Mouse (Mus musculus): Measurements from ENCODE around the gene Arid1b. TPM values are rescaled to one million over a fixed set of nuclear protein-coding genes. Genes with fewer than 3 reads are reported as not detected.
A peak's percentile ranks its signal among the peaks of the same experiment; 100 is the strongest.

Gene Arid1b
- polyA plus RNA-seq, 1 experiment from 2014 or later, result 7.2 TPM

GRCm38 (mm10) chr17:5150660-5151063 is 156.5 kb downstream of the Arid1b start:
- no peaks in the 10 kb centered on the region for H3K36me3 ChIP-seq (ENCODE audit: insufficient read depth, low read length)
- peak; percentile 61 for ATAC-seq
- peak; percentile 35 for DNase-seq (ENCODE audit: low spot score)
- H3K9ac ChIP-seq (replicated peaks; ENCODE audit: low read depth), result no peak overlapping the region
- 53% methylated on average over 7 of the region's 7 CpGs for WGBS
- H3K4me2 ChIP-seq (replicated peaks; ENCODE audit: low read depth, low read length), result no peak overlapping the region
- no peaks in the 10 kb centered on the region for H3K27me3 ChIP-seq (replicated peaks; ENCODE audit: insufficient read depth, low read length)
- H3K27ac ChIP-seq (ENCODE audit: low read length), result no peak overlapping the region
- H3K9me3 ChIP-seq (ENCODE audit: low read length), result no peaks in the 10 kb centered on the region
- H3K4me1 ChIP-seq (ENCODE audit: insufficient read depth, low read depth, low read length), result no peaks in the 10 kb centered on the region; the same call in 1 of the 2 replicates
- H3K4me3 ChIP-seq (ENCODE audit: low read depth, low read length), result no peak overlapping the region
- TF ChIP-seq CTCF (IDR thresholded peaks at IDR 0.05) (no peak), EP300 (IDR thresholded peaks at IDR 0.05) (no peak)

DNA sequence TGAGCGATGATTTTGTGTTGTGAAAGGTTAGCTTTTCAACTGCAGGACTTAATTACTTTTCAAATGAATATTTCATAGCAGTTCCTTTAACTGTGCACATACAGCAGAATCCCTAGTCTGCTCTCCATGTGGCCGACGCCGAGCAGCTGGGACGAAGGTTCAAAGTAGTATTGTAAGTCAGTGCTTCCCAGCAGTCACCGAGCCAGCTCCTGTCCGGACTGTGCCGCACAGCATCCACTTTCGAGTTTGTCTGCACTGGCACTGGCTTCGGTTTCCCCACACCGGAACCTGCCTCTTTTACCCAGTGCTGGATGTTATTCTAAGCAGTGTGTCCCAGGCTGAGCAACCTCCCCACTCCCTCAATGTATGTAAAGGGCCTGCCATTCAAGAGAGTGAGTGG is 157.7 kb downstream of the Arid1b start:
- no peak for TF ChIP-seq EP300 (IDR thresholded peaks at IDR 0.05)
- no peak for TF ChIP-seq CTCF (IDR thresholded peaks at IDR 0.05)
- Histone ChIP-seq H3K27ac (ENCODE audit: low read length) (no peak overlapping the region), H3K27me3 (replicated peaks; ENCODE audit: insufficient read depth, low read length) (no peaks in the 10 kb centered on the region), H3K9ac (replicated peaks; ENCODE audit: low read depth) (no peak overlapping the region), H3K9me3 (ENCODE audit: low read length) (no peaks in the 10 kb centered on the region), H3K4me2 (replicated peaks; ENCODE audit: low read depth, low read length) (no peak overlapping the region), H3K36me3 (ENCODE audit: insufficient read depth, low read length) (no peaks in the 10 kb centered on the region), H3K4me3 (ENCODE audit: low read depth, low read length) (no peak overlapping the region), H3K4me1 (ENCODE audit: insufficient read depth, low read depth, low read length) (no peaks in the 10 kb centered on the region; the same call in 1 of the 2 replicates)
- no peak for DNase-seq (ENCODE audit: low spot score)
- 63% methylated on average over 11 of the region's 11 CpGs for WGBS
- ATAC-seq, result no peak

- Histone ChIP-seq H3K36me3 (ENCODE audit: insufficient read depth, low read length) (no peaks in the 10 kb centered on the region), H3K27me3 (replicated peaks; ENCODE audit: insufficient read depth, low read length) (no peaks in the 10 kb centered on the region), H3K9ac (replicated peaks; ENCODE audit: low read depth) (no peak overlapping the region), H3K4me3 (ENCODE audit: low read depth, low read length) (no peak overlapping the region), H3K9me3 (ENCODE audit: low read length) (no peaks in the 10 kb centered on the region), H3K27ac (ENCODE audit: low read length) (no peak overlapping the region), H3K4me2 (replicated peaks; ENCODE audit: low read depth, low read length) (no peak overlapping the region), H3K4me1 (ENCODE audit: insufficient read depth, low read depth, low read length) (no peaks in the 10 kb centered on the region; the same call in 1 of the 2 replicates)
- ATAC-seq (no peak), DNase-seq (ENCODE audit: low spot score) (no peak)
- TF ChIP-seq EP300 (IDR thresholded peaks at IDR 0.05), result no peak
- no peak for TF ChIP-seq CTCF (IDR thresholded peaks at IDR 0.05)
- 60% methylated on average over 2 of the region's 2 CpGs for WGBS
Observed at GRCm38 (mm10) chr17:5153461-5153860, 159.3 kb downstream of the Arid1b start.

DNA sequence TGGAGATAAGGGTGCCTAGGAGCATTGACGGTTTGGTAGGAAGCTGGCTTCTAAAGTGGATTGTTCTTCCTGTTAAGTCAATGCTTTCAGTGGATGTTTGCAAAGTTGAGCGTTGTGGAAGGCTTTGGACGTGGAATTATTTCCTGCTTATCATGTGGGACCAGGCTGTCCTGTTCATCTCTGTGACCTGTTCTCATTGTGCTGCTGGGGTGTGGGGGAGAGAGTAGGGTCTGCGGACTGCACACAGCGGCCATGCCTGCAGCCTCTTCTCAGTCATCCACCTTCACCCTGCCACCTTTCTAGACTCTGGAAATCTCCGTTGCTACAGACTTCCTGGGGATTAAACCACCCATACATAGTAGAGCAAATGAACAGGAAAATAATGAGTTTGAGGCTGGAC is 160.2 kb downstream of the Arid1b start:
- Histone ChIP-seq H3K4me2 (replicated peaks; ENCODE audit: low read depth, low read length) (no peak overlapping the region), H3K4me3 (ENCODE audit: low read depth, low read length) (no peak overlapping the region), H3K27me3 (replicated peaks; ENCODE audit: insufficient read depth, low read length) (no peaks in the 10 kb centered on the region), H3K9me3 (ENCODE audit: low read length) (no peaks in the 10 kb centered on the region), H3K4me1 (ENCODE audit: insufficient read depth, low read depth, low read length) (no peaks in the 10 kb centered on the region; the same call in 1 of the 2 replicates), H3K36me3 (ENCODE audit: insufficient read depth, low read length) (no peaks in the 10 kb centered on the region), H3K9ac (replicated peaks; ENCODE audit: low read depth) (no peak overlapping the region), H3K27ac (ENCODE audit: low read length) (no peak overlapping the region)
- no peak for ATAC-seq
- no peak for TF ChIP-seq EP300 (IDR thresholded peaks at IDR 0.05)
- no peak for TF ChIP-seq CTCF (IDR thresholded peaks at IDR 0.05)
- no peak for DNase-seq (ENCODE audit: low spot score)
- WGBS, result 52% methylated on average over 6 of the region's 6 CpGs

DNA sequence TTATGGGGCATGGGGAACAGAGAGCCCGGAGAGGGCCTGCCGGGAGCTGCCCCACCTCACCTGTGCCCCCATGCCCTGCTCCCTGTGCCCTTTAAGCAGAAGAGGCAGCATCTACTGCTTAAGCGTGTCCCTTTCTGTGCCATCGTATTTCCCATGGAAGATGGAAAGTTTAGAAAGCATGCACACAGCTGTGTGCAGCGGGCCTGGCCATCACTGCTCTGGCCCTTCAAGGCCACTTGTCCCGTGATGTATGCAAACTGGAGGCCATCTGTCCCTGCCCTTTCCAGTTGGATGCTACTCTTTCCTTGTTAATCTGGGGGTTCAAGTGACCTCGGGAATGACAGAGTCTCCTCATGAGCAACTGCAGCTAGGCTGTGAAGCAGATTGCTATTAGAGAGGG is 163.5 kb downstream of the Arid1b start:
- Histone ChIP-seq H3K4me2 (replicated peaks; ENCODE audit: low read depth, low read length) (no peak overlapping the region), H3K4me3 (ENCODE audit: low read depth, low read length) (no peak overlapping the region), H3K9ac (replicated peaks; ENCODE audit: low read depth) (no peak overlapping the region), H3K36me3 (ENCODE audit: insufficient read depth, low read length) (no peaks in the 10 kb centered on the region), H3K9me3 (ENCODE audit: low read length) (no peaks in the 10 kb centered on the region), H3K27me3 (replicated peaks; ENCODE audit: insufficient read depth, low read length) (no peaks in the 10 kb centered on the region), H3K27ac (ENCODE audit: low read length) (no peak overlapping the region), H3K4me1 (ENCODE audit: insufficient read depth, low read depth, low read length) (no peaks in the 10 kb centered on the region)
- no peak for DNase-seq (ENCODE audit: low spot score)
- TF ChIP-seq CTCF (IDR thresholded peaks at IDR 0.05) (no peak), EP300 (IDR thresholded peaks at IDR 0.05) (no peak)
- 74% methylated on average over 7 of the region's 7 CpGs for WGBS
- no peak for ATAC-seq

DNA sequence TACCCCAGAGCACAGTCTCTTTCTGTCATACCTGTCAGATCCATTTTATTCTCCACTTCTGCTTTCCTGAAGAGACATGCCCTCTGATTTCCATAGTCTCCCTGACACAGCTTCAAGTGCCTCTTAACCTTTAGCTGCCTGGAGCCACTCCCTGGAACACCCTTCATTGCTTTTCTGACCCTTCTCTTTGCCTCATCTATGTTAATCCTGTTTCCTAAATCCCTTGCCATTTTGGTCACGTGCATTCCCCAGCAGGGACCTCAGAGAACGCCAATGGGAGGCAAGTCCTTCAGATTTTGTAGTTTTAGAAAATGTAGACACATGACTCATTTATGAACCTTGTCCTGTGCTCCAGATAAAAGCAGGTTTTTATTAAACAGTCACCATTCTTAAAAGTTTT is 168.4 kb downstream of the Arid1b start:
- H3K27ac ChIP-seq (ENCODE audit: low read length), result no peak overlapping the region
- no peak overlapping the region for H3K9ac ChIP-seq (replicated peaks; ENCODE audit: low read depth)
- no peaks in the 10 kb centered on the region for H3K36me3 ChIP-seq (ENCODE audit: insufficient read depth, low read length)
- 56% methylated on average over 2 of the region's 2 CpGs for WGBS
- H3K9me3 ChIP-seq (ENCODE audit: low read length), result no peaks in the 10 kb centered on the region
- DNase-seq (ENCODE audit: low spot score) (no peak), ATAC-seq (no peak)
- H3K4me3 ChIP-seq (ENCODE audit: low read depth, low read length), result no peak overlapping the region
- no peak overlapping the region for H3K4me2 ChIP-seq (replicated peaks; ENCODE audit: low read depth, low read length)
- H3K27me3 ChIP-seq (replicated peaks; ENCODE audit: insufficient read depth, low read length), result no peaks in the 10 kb centered on the region
- no peaks in the 10 kb centered on the region for H3K4me1 ChIP-seq (ENCODE audit: insufficient read depth, low read depth, low read length)
- TF ChIP-seq EP300 (IDR thresholded peaks at IDR 0.05) (no peak), CTCF (IDR thresholded peaks at IDR 0.05) (no peak)

DNA sequence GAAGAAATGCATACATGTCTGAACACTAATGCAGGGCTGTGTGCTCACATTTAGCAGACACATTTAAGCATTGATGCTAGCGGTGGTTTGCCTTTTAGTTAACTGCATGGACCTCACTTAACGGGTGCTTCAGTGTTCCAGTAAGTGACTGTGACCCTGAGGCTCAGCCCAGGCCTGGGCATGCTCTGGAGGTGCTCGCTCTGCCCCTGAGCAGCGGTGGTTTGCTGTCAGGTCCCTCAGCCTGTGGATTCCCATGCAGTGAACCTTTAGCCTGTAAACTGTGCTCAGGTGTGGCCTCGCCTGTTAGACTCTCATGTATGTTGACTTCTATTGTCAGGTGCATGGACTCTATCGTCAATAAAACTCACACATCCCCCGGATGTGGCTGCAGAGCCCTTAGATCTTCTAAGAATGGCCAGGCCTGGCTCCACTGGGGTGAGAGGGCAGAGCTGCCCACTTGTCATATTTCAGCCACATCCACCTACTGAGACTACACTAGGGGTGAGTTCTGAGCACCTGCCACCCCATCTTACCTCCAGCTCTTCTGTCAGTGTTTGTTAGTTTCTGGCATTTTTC is 169.2 kb downstream of the Arid1b start:
- DNase-seq (ENCODE audit: low spot score) (no peak), ATAC-seq (no peak)
- Histone ChIP-seq H3K27me3 (replicated peaks; ENCODE audit: insufficient read depth, low read length) (no peaks in the 10 kb centered on the region), H3K9ac (replicated peaks; ENCODE audit: low read depth) (no peak overlapping the region), H3K9me3 (ENCODE audit: low read length) (no peaks in the 10 kb centered on the region), H3K4me3 (ENCODE audit: low read depth, low read length) (no peak overlapping the region), H3K4me2 (replicated peaks; ENCODE audit: low read depth, low read length) (no peak overlapping the region), H3K36me3 (ENCODE audit: insufficient read depth, low read length) (no peaks in the 10 kb centered on the region), H3K4me1 (ENCODE audit: insufficient read depth, low read depth, low read length) (no peaks in the 10 kb centered on the region), H3K27ac (ENCODE audit: low read length) (no peak overlapping the region)
- TF ChIP-seq EP300 (IDR thresholded peaks at IDR 0.05) (no peak), CTCF (IDR thresholded peaks at IDR 0.05) (no peak)
- WGBS, result 87% methylated on average over 7 of the region's 7 CpGs

Data from lung, postnatal 0 days (tissue).